Mouse (Mus musculus) fibroblast of lung, adult 2 months (primary cell): ENCODE results near the gene Vstm4.

Experiments
- DNase-seq: peaks from one replicate; pipeline ENCODE4 v3.0.0-alpha.2; 2011; ENCODE audit warnings: low read depth

The Vstm4 gene

GRCm38 (mm10) chr14:32859831-32860569, 3.4 kb downstream of the Vstm4 start:
- no peak for DNase-seq

GRCm38 (mm10) chr14:32861149-32861581, 4.6 kb downstream of the Vstm4 start:
- no peak for DNase-seq

DNA sequence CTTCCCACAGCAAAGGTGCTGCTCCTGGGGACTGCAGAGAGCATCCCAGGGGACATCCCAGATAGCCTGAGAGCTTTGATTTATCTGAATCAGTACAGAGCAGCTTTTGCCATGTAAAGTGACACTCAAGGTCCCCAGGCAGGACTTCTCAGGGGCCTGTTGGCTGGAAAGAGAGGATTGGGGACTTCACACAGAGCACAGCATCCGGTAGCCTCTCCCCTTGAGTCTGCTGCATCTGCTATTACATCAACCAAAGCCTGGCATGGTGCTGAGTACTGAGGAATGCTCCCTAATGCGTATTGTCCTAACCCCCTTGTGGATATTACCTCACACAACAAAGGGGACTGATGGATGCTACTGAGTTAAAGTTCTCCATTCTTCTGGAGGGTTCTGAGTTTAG, 5.1 kb downstream of the Vstm4 start:
- DNase-seq = no peak

DNA sequence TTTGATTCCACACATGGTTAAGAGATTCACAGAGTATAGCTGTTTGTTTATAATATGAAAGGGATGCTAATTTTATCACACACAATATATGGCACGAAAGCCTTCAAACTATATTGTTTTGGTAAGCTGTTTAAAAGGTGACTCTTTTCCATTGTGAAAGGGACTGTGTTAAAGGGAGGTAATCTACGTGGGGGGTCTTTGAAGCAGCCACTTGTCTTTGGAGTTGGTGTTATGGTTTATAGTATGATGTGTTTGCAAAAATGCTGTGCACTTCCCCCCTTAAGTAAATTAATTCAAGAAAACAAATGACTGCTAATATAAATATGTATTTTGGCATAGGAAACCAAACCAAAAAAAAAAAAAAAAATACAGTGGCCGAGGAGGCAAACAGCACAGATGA, 8.8 kb downstream of the Vstm4 start:
- DNase-seq = no peak

- no peak for DNase-seq
Measured at GRCm38 (mm10) chr14:32871963-32872362, 15.4 kb downstream of the Vstm4 start.

DNA sequence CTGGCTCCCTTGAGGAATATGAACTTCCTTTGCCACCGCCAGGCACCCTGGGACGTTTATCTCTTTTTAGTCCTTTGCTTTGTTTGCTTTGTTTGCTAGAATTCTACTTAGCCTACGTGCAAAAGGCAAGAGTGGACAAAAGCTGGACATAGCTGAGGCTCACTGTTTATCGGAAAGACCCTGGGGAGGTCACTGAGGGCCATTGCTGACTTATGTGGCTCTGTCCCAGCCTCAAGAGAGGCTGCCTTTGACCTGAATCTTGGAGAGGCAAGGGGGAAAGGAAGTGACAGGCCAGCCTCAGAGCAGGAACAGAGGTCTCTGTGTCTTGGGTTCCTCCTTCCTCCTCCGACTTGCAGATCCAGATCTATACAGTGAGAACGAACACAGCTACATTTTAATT, 21.0 kb downstream of the Vstm4 start:
- no peak for DNase-seq

DNA sequence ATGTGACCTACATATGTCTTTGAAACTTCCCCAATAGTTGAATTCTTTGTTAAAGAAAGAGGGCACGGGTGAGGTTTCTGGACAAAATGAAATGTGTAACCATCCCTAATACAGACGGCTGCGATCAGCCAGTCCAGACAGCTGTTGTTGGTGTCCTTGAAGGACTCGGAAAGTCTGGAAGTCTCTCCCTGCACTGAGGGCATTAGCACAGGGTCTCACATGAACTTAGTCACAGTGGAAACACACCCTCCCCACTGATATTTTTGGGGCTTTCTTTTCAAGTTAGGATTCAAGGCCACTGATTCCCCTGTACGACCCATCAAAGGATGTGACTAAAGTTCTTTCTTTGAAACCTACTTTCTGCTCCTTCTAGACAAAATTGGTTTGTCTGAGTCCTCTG, 23.8 kb downstream of the Vstm4 start:
- DNase-seq = no peak

GRCm38 (mm10) chr14:32881693-32882092, 25.1 kb downstream of the Vstm4 start:
- DNase-seq = no peak

GRCm38 (mm10) chr14:32888876-32889674, 32.5 kb downstream of the Vstm4 start:
- no peak for DNase-seq

- DNase-seq = no peak
Measured at GRCm38 (mm10) chr14:32894341-32894853, 37.8 kb downstream of the Vstm4 start.

- no peak for DNase-seq
Measured at GRCm38 (mm10) chr14:32894878-32895277, 38.3 kb downstream of the Vstm4 start.

DNA sequence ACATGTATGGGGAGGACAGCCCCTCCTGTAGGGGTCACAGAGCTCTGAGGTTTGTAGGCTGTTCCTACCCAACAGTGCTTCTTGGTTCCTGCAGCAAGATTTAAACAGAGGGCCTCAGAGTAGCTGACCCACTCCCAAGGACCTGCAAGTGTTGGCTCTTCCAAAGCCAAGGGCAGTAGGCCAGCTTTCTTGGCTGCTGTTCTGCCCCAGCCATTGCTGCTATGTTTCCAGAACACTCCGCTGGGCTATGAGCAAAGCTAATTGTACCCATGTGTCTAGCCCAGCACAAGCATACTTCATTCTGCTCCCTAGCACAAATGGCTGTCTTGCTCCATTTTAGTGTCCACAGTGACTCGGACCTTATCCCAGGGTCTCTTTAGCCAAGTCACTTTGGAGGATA, 40.3 kb downstream of the Vstm4 start:
- DNase-seq = no peak

- no peak for DNase-seq
Measured at GRCm38 (mm10) chr14:32903203-32903602, 46.6 kb downstream of the Vstm4 start.

DNA sequence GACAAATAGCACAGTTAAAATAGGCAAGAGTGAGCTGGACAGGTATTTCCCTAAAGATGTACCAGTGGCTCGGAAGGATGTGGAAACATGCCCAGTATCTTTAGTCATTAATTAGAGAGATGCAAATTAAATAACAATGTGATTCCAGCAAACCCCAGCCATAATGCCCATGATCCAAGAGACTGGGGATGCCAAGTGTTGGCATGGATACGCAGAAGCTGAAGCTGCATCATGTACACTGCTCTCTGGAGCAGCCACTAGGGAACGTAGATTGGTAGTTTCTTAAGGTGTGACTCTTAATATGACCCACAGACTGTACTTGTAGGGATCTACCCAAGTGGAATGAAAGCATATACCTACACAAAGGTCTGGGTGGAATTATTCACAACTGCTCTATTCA, 50.0 kb downstream of the Vstm4 start:
- DNase-seq = no peak

- no peak for DNase-seq
Measured at GRCm38 (mm10) chr14:32909112-32909511, 52.6 kb downstream of the Vstm4 start.

GRCm38 (mm10) chr14:32911187-32911586, 54.6 kb downstream of the Vstm4 start:
- no peak for DNase-seq

- DNase-seq = no peak
Measured at GRCm38 (mm10) chr14:32915360-32915759, 58.8 kb downstream of the Vstm4 start.

DNA sequence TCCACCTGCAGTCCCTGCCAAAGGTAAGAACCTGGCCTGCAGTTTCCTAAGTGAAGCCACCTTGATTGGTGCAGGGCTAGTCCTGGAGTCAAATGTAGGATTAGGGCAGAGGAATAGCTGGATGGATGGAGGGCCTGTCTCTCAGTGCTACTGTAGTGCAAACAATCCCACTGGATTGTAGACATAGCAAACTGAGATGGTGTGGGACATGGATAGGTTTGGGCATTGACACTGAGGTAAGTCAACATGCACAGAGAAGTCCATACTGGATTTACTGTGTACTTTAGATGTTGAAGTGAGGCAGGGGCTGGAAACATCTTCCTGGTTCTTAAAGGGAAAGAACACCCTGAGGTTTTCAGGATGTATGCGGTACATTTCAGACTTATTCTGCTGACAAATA, 61.4 kb downstream of the Vstm4 start:
- no peak for DNase-seq

- DNase-seq = no peak
Measured at GRCm38 (mm10) chr14:32923871-32924270, 67.3 kb downstream of the Vstm4 start.

GRCm38 (mm10) chr14:32931709-32932108, 75.2 kb downstream of the Vstm4 start:
- no peak for DNase-seq

- no peak for DNase-seq
Measured at GRCm38 (mm10) chr14:32932220-32932619, 75.7 kb downstream of the Vstm4 start.

- no peak for DNase-seq
Measured at GRCm38 (mm10) chr14:32934064-32934463, 77.5 kb downstream of the Vstm4 start.

DNA sequence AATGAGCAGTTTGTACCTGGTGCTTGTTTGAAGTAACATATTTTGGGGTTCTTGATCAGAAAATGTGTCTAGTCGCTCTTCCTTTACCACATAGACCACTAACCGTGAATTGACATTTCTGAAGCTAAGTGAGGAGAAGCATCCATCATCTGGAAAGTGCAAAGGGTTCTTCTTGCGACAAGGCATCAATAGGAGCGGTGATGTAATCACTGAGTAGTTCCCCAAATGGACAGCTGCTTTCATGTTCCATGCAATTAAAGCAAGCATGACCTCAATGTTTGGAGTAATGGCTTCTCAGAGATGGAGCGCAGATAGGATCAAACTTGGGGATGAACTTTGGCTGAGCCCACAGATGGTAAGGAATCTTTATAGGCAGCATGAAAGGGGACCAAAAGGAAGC, 82.7 kb downstream of the Vstm4 start:
- no peak for DNase-seq
